Mouse (Mus musculus): ENCODE measurements around the gene Plppr5. TPM values are rescaled to one million over a fixed set of nuclear protein-coding genes. Genes with fewer than 3 reads are reported as not detected.

The Plppr5 gene
- not detected for polyA plus RNA-seq (2017; shearing (Covaris generic))

- ATAC-seq = no peak
Measured at GRCm38 (mm10) chr3:117574529-117575252, at the start of gene Plppr5. Gene Plppr5, plus strand, starts transcription at chr3:117574836.

- ATAC-seq = no peak
Measured at GRCm38 (mm10) chr3:117549899-117550298, 24.7 kb upstream of the Plppr5 start.

GRCm38 (mm10) chr3:117550526-117550925 lies 24.1 kb upstream of the Plppr5 start:
- no peak for ATAC-seq

DNA sequence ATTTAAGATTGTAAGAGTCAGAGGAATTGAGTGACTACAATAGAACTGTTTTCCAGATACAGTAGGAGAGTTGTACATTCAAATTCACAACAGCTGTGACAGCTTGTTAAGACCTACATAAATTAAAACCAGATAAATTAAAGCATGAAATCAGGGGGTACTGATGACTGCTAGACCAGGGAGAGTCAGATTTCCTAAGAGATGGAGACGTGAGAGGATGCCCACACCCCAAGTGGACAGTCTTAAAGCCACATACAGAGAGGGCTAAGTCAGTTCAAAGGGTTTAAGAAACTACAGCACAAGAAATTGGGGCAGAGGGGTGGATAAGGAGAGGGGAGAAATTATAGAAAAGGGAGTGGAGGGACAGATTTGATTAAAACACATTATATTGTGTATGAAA lies 17.7 kb upstream of the Plppr5 start:
- no peak for ATAC-seq

DNA sequence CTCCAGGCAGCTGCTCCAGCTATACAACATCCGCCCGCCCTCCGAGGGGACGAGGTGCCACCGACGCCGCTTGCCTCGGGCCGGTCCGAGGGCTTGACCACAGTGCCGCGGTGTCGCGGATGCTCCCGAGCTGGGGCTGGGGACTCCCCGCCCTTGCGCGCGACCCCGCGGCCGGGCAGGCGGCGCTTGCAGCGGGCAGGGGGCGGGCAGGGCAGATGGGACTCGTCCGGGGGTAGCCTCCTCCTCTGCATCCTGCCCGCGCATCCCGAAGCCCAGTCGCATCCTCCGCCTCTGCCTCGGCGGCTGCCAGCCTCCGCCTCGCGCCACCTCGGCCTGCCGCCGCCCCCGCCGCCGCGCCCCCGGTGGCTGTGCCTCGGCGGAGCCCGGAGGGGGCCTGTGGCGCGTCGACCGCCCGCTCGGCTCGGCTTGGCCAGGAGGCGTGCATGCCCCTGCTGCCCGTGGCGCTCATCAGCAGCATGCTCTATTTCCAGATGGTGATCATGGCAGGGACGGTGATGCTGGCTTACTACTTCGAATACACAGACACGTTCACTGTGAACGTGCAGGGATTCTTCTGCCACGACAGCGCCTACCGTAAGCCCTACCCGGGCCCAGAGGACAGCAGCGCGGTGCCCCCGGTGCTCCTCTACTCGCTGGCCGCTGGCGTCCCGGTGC lies 754 bp downstream of the Plppr5 start:
- ATAC-seq = no peak

DNA sequence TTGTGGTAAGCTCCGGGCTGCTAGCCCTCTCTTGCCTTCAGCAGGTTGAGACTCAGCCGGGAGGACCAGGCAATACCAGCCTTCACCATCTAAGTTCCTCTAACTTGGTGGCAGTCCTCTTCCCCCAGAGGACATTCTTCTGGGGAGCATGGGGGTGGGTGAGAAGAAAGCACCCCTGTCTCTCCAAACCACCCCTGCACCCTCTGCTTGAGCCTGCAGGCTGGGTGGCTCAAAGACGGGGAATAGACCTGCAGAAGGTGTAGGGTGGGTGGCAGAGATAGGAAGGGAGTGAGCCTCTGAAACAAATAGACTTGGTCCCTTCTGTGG lies 1.3 kb downstream of the Plppr5 start:
- no peak for ATAC-seq

GRCm38 (mm10) chr3:117577349-117577748 lies 2.7 kb downstream of the Plppr5 start:
- ATAC-seq = no peak

DNA sequence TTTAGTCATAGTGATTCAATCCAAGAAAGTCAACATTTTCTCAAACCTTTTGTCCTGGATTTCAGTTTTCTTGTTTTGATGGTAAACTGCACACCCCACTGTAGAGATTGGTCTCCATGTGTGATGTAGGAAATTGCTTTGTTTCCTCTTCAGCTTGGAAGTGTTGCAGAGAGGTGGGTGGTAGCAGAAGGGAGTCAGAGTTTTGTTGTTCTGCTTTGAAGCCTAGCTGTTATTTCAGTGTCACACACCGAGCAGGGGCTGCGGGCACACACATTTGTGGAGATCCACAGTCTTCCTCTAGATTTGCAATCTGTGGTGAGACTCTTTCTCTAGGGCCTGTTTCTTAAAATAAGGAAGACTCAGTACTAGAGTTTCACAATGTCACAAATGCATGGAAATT lies 8.0 kb downstream of the Plppr5 start:
- no peak for ATAC-seq

DNA sequence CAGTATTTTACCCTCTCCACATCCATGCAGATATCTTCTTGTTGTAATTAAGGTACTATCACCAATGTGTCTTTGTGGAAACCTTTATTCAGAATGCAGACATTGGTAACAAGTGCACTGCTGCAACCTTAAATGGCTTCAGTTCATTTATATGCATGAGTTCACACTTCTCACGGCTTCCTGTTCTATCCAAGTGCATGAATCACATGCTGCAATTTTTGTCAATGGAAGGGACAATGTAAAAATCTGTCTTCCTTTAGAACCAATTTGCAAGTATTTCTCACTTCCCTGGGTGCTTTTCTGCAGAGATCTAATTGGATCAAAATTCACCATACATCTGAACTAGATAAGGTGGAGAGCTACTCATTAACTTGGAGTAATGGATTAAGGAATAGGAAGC lies 27.8 kb downstream of the Plppr5 start:
- no peak for ATAC-seq

GRCm38 (mm10) chr3:117603458-117603857 lies 28.8 kb downstream of the Plppr5 start:
- ATAC-seq = no peak

DNA sequence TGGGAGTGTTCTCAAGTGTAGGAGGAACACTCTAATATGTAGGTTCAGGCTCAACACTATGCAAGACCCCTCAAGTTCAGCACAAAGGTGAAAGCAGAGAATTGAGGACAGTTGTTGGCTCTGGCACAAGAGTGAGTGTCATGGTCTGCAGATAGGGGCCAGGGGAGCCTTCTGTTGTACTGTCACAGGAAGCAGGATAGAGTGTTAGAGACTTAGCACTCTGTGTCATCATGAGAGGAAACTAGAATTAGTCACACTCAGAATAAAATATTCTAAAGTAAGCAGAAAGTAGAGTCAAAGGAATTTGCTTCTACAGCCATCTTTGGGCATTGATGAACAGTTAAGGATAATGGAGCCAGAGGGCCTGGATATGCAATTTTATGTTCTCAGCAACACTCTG lies 31.7 kb downstream of the Plppr5 start:
- no peak for ATAC-seq

DNA sequence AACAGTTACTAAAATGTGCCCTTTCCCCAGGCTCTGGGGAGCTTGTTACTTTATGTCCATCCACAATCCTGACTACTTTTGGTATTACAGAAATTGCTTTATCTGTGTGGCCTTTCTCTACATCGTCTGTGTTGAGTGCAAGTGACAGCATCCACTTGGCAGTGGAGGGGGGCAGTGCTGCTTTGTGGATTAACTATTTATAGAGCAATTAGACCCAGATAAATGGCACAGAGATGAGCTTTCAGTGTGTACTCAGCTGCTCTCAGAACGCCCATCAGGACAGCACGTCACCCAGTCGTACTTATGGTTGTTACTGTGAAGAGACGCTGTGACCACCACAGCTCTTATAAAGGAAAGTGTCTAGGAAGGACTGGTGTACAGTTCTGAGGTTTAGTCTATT lies 36.8 kb downstream of the Plppr5 start:
- ATAC-seq = no peak

GRCm38 (mm10) chr3:117614856-117615255 lies 40.2 kb downstream of the Plppr5 start:
- no peak for ATAC-seq

- ATAC-seq = no peak
Measured at GRCm38 (mm10) chr3:117625257-117626001, 50.8 kb downstream of the Plppr5 start.

- ATAC-seq = no peak
Measured at GRCm38 (mm10) chr3:117628799-117629198, 54.2 kb downstream of the Plppr5 start.

DNA sequence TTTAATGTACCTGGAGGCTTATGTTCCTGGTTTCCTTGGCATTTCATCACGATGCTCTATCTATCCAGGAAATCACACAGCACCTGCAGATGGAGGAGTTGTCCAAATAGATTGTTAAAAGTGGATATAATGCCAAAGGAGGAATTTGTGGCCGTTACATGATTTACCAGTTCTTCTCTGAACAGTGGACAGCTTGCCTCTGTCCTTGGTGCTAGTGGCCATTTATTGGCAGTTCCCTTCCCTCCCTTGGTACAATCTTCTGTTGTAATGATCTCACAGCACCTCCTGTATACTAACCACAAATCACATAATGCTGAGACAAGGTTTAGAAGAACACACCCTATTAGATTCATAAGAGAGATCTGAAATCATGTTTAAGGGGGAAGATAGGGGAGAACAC lies 55.7 kb downstream of the Plppr5 start:
- no peak for ATAC-seq

DNA sequence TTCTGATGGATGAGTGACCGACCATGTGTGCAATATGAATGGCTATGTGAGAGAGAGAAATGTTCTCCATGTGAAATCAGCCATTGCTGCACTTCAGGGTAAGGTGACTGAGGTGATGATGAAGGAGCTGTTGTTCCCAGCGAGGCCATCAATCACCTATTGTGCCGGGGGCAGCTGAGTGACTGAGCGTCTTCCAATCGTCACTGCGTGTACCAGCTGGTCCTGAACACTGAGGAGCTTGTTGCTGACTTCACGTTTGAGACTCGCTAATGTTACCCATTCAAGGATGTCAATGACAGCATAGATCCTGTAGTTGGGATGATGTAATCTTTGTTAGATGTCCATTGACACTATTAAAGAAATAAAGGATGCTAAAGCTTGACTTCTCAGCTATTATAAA lies 74.0 kb downstream of the Plppr5 start:
- no peak for ATAC-seq

GRCm38 (mm10) chr3:117664316-117664715 lies 89.7 kb downstream of the Plppr5 start:
- no peak for ATAC-seq

- ATAC-seq = no peak
Measured at GRCm38 (mm10) chr3:117679189-117679588, 104.6 kb downstream of the Plppr5 start.

DNA sequence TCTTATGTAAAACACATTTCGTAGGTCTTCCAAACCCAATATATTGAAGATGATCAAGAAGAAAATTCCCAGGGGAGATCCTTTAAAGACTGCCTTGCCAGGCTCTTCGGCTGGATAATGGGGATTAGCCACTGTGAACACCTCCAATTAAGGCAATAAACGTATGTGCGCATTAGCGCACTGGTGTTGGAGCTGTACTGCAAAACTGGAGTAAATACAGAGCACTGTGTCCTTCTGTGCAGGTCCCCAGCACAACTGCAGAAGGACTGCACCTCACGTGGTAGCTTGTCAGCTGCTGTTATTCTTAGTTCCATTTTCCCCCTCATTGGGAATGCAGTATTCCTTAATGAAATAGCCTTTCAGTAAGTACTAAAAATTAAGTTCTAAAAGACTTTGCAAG lies 110.0 kb downstream of the Plppr5 start:
- no peak for ATAC-seq

GRCm38 (mm10) chr3:117686036-117686435 lies 111.4 kb downstream of the Plppr5 start:
- ATAC-seq = no peak

GRCm38 (mm10) chr3:117686648-117687047 lies 112.0 kb downstream of the Plppr5 start:
- no peak for ATAC-seq

DNA sequence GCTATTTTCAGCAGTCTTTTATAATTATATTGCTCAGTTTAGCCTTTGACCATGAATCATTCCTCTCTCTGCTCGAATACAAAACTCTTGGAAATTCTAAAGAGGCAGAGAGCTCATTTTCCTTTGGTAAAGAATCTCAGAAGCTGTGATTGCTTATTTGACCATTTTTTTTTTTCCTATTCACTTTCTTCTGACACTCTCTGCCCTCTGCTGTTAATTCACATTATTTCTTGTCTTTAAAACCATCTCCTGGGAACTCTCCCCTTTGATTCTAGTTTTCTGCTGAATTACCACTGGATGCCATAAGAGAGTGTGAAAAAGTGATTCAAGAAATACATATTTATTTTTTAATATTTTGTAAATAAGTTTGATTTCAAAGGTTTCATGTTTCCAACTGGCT lies 120.1 kb downstream of the Plppr5 start:
- ATAC-seq = no peak

DNA sequence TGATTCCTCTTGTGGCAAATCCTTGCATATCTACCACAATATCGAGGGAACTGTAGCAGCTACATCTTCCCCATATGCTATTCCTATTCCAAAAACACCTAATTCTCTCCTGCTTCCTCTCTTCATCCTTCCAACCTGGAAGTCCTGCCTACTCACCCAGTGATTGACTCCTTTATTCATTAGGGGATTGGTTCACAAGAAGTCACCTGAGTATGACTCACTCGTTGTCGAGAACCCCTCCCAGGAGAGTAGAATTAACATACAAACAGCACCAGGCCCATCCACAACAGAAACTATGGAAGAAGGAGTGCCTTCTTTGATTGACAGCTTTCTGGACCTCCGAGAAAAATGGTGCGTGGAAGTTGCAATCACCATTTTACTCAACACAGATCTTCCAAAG lies 121.7 kb downstream of the Plppr5 start:
- no peak for ATAC-seq

Data from activated CD4-positive, CD25-positive, alpha-beta regulatory T cell, adult 4 months (primary cell).